17 mouse cellular contexts compared by ENCODE assay signal in genomic region chr7:116606751-116607483, GRCm38 (mm10).
DNase-seq lines count a peak whose midpoint lies in the region; ATAC-seq and TF ChIP-seq lines count a peak whose summit lies in the region.
"Had no signal": no experiment of that assay in that cellular context is flagged by ENCODE, and none has a peak within 500 bp of the region (broad histone marks: within the 10 kb centered on the region; RNA-seq: fewer than 3 reads in every experiment).

No protein-coding gene starts in this region.

- H3K36me3 ChIP-seq in neural tube, embryonic 11.5 days (ENCODE audit: control insufficient read depth, insufficient read depth, low read length), result no peaks in the 10 kb centered on the region
- no peaks in the 10 kb centered on the region for H3K36me3 ChIP-seq in neural tube, embryonic 15.5 days
- no peaks in the 10 kb centered on the region for H3K36me3 ChIP-seq in splenic B cell, adult 2 months (ENCODE audit: control insufficient read depth, insufficient read depth, low read length, poor library complexity, severe bottlenecking)
- no peaks in the 10 kb centered on the region for H3K36me3 ChIP-seq in heart, adult 2 months (ENCODE audit: control insufficient read depth, insufficient read depth, low read length)
- H3K36me3 ChIP-seq: heart, embryonic 13.5 days; hindbrain, embryonic 12.5 days; limb, embryonic 15.5 days; midbrain, embryonic 13.5 days; neural tube, embryonic 12.5 days had no signal

- TF ChIP-seq POLR2A in heart, adult 2 months (IDR thresholded peaks at IDR 0.05; ENCODE audit: insufficient read depth, low read depth, low read length), result no peak

- H3K4me3 ChIP-seq in neural tube, embryonic 11.5 days (ENCODE audit: low read depth, low read length), result no peak overlapping the region
- H3K4me3 ChIP-seq in neural tube, embryonic 15.5 days (replicated peaks), result no peak overlapping the region
- H3K4me3 ChIP-seq in left cerebral cortex, adult 2 months, result no peak overlapping the region
- no peak overlapping the region for H3K4me3 ChIP-seq in heart, adult 2 months

- no peaks in the 10 kb centered on the region for H3K27me3 ChIP-seq in neural tube, embryonic 11.5 days (ENCODE audit: control insufficient read depth, insufficient read depth, low read length)
- H3K27me3 ChIP-seq in neural tube, embryonic 15.5 days (replicated peaks), result no peaks in the 10 kb centered on the region
- no peaks in the 10 kb centered on the region for H3K27me3 ChIP-seq in splenic B cell, adult 2 months (ENCODE audit: control insufficient read depth, insufficient read depth, low read length, poor library complexity, severe bottlenecking)
- H3K27me3 ChIP-seq in heart, adult 2 months (ENCODE audit: control insufficient read depth, insufficient read depth, low read length), result no peaks in the 10 kb centered on the region
- H3K27me3 ChIP-seq: heart, embryonic 13.5 days; limb, embryonic 15.5 days; midbrain, embryonic 13.5 days; neural tube, embryonic 12.5 days had no signal

- intact Hi-C loops in left cerebral cortex, adult 2 months (cut with DNase I), result loop anchor here (5.0 to 10.0 kb wide), 2 partner anchors 270 to 362 kb away; no protein-coding TSS in a partner anchor
- intact Hi-C loops in heart, adult 2 months (cut with DNase I), result loop anchor here (5.0 kb wide), 1 partner anchor 165 kb away; the partner anchor contains the start of gene Pik3c2a

- no peak overlapping the region for H3K4me2 ChIP-seq in neural tube, embryonic 11.5 days (ENCODE audit: low read depth)
- H3K4me2 ChIP-seq in neural tube, embryonic 15.5 days, result no peak overlapping the region

- H3K9ac ChIP-seq in neural tube, embryonic 11.5 days (ENCODE audit: low read length), result no peak overlapping the region
- no peak overlapping the region for H3K9ac ChIP-seq in neural tube, embryonic 15.5 days (replicated peaks)
- H3K9ac ChIP-seq in heart, adult 2 months (ENCODE audit: low read depth, low read length), result no peak overlapping the region
- H3K9ac ChIP-seq: limb, embryonic 15.5 days; neural tube, embryonic 12.5 days had no signal

- H3K9me3 ChIP-seq in neural tube, embryonic 11.5 days (ENCODE audit: control insufficient read depth, low read length), result no peaks in the 10 kb centered on the region
- H3K9me3 ChIP-seq in neural tube, embryonic 15.5 days (replicated peaks), result no peaks in the 10 kb centered on the region
- H3K9me3 ChIP-seq: heart, embryonic 13.5 days; hindbrain, embryonic 12.5 days; limb, embryonic 15.5 days; midbrain, embryonic 13.5 days; neural tube, embryonic 12.5 days had no signal

- peak; percentile 89 for DNase-seq in heart, adult 11 months
- DNase-seq in heart, adult 9 months (ENCODE audit: low spot score in 2 of 2), result no peak
- DNase-seq in neural tube, embryonic 11.5 days (ENCODE audit: low spot score), result no peak
- DNase-seq in cerebellum, adult 9-11 months, result peak; percentile 52
- peak; percentile 33 for DNase-seq in splenic B cell, adult 2 months (ENCODE audit: low read depth, low spot score)
- no peak for DNase-seq in left cerebral cortex, adult 2 months (ENCODE audit: extremely low spot score in 1 of 2, low spot score in 2 of 2)
- DNase-seq in heart, adult 2 months, result no peak
- DNase-seq: adrenal gland, postnatal 10 days; gastrocnemius, postnatal 10 days; lung, postnatal 14 days had no signal

- no peak overlapping the region for H3K27ac ChIP-seq in neural tube, embryonic 11.5 days (ENCODE audit: low read depth, low read length)
- H3K27ac ChIP-seq in neural tube, embryonic 15.5 days (replicated peaks), result no peak overlapping the region
- H3K27ac ChIP-seq in left cerebral cortex, adult 2 months, result no peak overlapping the region
- no peak overlapping the region for H3K27ac ChIP-seq in heart, adult 2 months
- H3K27ac ChIP-seq: heart, embryonic 13.5 days; hindbrain, embryonic 12.5 days; limb, embryonic 15.5 days; midbrain, embryonic 13.5 days; neural tube, embryonic 12.5 days; stomach, postnatal 0 days had no signal

- H3K4me1 ChIP-seq in neural tube, embryonic 11.5 days (ENCODE audit: control insufficient read depth, insufficient read depth, low read length), result no peaks in the 10 kb centered on the region
- H3K4me1 ChIP-seq in neural tube, embryonic 15.5 days, result peaks cover 7% of the 10 kb centered on the region
- no peaks in the 10 kb centered on the region; the same call in 1 of the 2 replicates for H3K4me1 ChIP-seq in heart, adult 2 months (ENCODE audit: control insufficient read depth, insufficient read depth, low read length)

- no peaks in the 10 kb centered on the region for H3K79me2 ChIP-seq in heart, adult 2 months (replicated peaks; ENCODE audit: control insufficient read depth, insufficient read depth, low read length)

- WGBS in neural tube, embryonic 11.5 days, result 65% methylated on average over 6 of the region's 6 CpGs
- WGBS in neural tube, embryonic 15.5 days, result 76% methylated on average over 5 of the region's 6 CpGs
- WGBS in heart, adult 2 months, result 60% methylated on average over 6 of the region's 6 CpGs

- TF ChIP-seq EP300 in heart, adult 2 months (IDR thresholded peaks at IDR 0.05; ENCODE audit: insufficient read depth, low read depth, low read length), result no peak

- peak; percentile 15; the same call in 1 of the 2 replicates for ATAC-seq in neural tube, embryonic 11.5 days (ENCODE audit: insufficient read depth, low FRiP score, low TSS enrichment)
- no peak for ATAC-seq in neural tube, embryonic 15.5 days (ENCODE audit: low FRiP score)
- ATAC-seq: midbrain, embryonic 13.5 days had no signal

- no peak for TF ChIP-seq CTCF in left cerebral cortex, adult 2 months (IDR thresholded peaks at IDR 0.05)
- TF ChIP-seq CTCF in heart, adult 2 months (IDR thresholded peaks at IDR 0.05), result no peak

Comparison
In these comparisons a context has a peak if more than half of its experiments do, and no peak if none do; other contexts are left out.
1. DNase-seq: peak in heart, adult 11 months (single experiment), cerebellum, adult 9-11 months (single experiment) and splenic B cell, adult 2 months (single experiment); none in heart, adult 9 months (0 of 2), neural tube, embryonic 11.5 days (single experiment), left cerebral cortex, adult 2 months (0 of 2) and heart, adult 2 months (0 of 2).